Mouse (Mus musculus) heart, adult 2 months (tissue): ENCODE results near the gene Mogat2. TPM values are rescaled to one million over a fixed set of nuclear protein-coding genes. Genes with fewer than 3 reads are reported as not detected.
A peak's percentile ranks its signal among the peaks of the same experiment; 100 is the strongest.

Source experiments
- DNase-seq, 2 experiments: peaks; one replicate each; pipeline ENCODE4 v3.0.0; 2021
- H3K27ac ChIP-seq: fragments of 200-600 bp; 2 replicates; pipeline ENCODE4 v1.8.1; 2022
- H3K27me3 ChIP-seq: fragments of 200-500 bp; 2 replicates; pipeline ENCODE4 v1.6.1; 2012; ENCODE audit warnings: mild to moderate bottlenecking, low read length, inconsistent platforms, mixed read lengths; ENCODE audit not compliant: control insufficient read depth, insufficient read depth
- H3K36me3 ChIP-seq: fragments of 200-500 bp; 2 replicates; pipeline ENCODE4 v1.6.1; 2012; ENCODE audit warnings: low read length, inconsistent platforms; ENCODE audit not compliant: control insufficient read depth, insufficient read depth
- H3K4me1 ChIP-seq: fragments of 200-500 bp; 2 replicates; pipeline ENCODE4 v1.6.1; 2011; ENCODE audit warnings: low read length; ENCODE audit not compliant: control insufficient read depth, insufficient read depth
- H3K4me3 ChIP-seq: fragments of 200-600 bp; 2 replicates; pipeline ENCODE4 v1.8.1; 2022
- H3K79me2 ChIP-seq: fragments of 200-500 bp; replicated peaks from 2 replicates; pipeline ENCODE4 v1.6.1; 2012; ENCODE audit warnings: mild to moderate bottlenecking, inconsistent platforms, low read length, moderate library complexity, mixed read lengths; ENCODE audit not compliant: control insufficient read depth, insufficient read depth
- H3K9ac ChIP-seq: fragments of 200-500 bp; 2 replicates; pipeline ENCODE4 v1.6.1; 2012; ENCODE audit warnings: low read depth, mild to moderate bottlenecking, control low read depth, inconsistent platforms, low read length, mixed read lengths
- CTCF ChIP-seq: fragments of 200-600 bp; IDR thresholded peaks from 2 replicates; pipeline ENCODE4 v1.8.1; 2022; ENCODE audit warnings: antibody characterized with exemption, mild to moderate bottlenecking, moderate library complexity
- EP300 ChIP-seq: fragments of 200-500 bp; IDR thresholded peaks from 2 replicates; pipeline ENCODE4 v1.6.1; 2011; ENCODE audit warnings: low read depth, low read length, control low read depth; ENCODE audit not compliant: insufficient read depth
- POLR2A ChIP-seq: fragments of 200-500 bp; IDR thresholded peaks from 2 replicates; pipeline ENCODE4 v1.6.1; 2011; ENCODE audit warnings: mild to moderate bottlenecking, low read depth, low read length, control low read depth; ENCODE audit not compliant: insufficient read depth
- WGBS: fragments of 180-500 bp; shearing (Covaris S2); methylation state at CpG from one replicate; pipeline ENCODE4 v1.1.7; 2018; 5-methylcytosine and 5-hydroxymethylcytosine counted together
- intact Hi-C: fragments of 180-260 bp; cut with DNase I; formaldehyde crosslinking; loops from one replicate; pipeline ENCODE4 v1.15.1; 2025
- polyA plus RNA-seq: library from polyadenylated mRNA; depleted of rRNA; stranded (reverse); fragments of >200 nt; gene quantifications from 2 replicates; pipeline ENCODE4 v1.2.3, GENCODE M21; 2012
- total RNA-seq, 2 experiments: library from RNA; stranded (reverse); gene quantifications; 2 replicates each; pipeline ENCODE4 v1.2.3; 2021

Gene Mogat2
- total and polyA plus RNA-seq, 3 experiments: 0.47 TPM; not detected in 2

DNA sequence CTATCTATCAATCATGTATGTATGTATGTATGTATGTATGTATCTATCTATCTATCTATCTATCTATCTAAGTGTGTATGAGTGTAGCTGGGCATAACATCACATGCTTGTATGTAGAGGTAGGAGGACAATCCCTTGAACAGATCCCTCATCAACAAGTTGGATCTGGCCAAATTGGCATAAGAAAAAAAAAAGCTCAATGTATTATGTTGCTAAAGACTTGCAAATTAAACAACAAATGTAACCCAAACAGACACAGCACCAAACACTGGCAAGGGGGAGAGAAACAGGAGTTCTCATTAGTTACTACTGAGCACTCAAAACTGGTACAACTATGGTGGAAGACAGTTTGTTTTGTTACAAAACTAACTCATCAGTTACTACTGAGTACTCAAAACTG, 26.2 kb upstream of the Mogat2 start:
- Histone ChIP-seq H3K27ac (no peak overlapping the region), H3K4me1 (peaks cover 2% of the 10 kb centered on the region; the same call in 1 of the 2 replicates), H3K27me3 (no peaks in the 10 kb centered on the region; the same call in 1 of the 2 replicates), H3K9ac (no peak overlapping the region), H3K4me3 (no peak overlapping the region), H3K36me3 (no peaks in the 10 kb centered on the region), H3K79me2 (no peaks in the 10 kb centered on the region; the same call in 1 of the 2 replicates)
- DNase-seq: no peak
- intact Hi-C loops: no loop called here
- TF ChIP-seq CTCF (no peak), EP300 (no peak), POLR2A (no peak)

DNA sequence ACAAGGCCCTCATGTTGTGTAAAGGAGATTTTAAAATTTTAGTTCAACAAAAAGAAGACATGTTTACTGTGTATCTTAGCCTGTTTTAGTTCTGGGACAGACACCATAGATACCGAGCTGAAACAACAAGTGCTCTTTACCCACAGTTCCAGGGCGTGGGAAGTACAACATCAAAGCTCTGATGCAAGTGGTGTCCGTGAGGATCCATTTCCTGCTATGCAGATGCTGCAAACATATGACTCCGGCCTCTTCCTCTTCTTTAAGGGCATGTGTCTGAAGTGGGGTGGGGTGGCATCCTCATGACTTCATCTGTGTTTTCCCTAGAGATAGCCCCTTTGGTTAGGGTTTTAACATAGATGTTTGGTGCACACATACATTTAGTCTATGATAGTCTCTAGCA, 25.1 kb upstream of the Mogat2 start:
- H3K27ac ChIP-seq: no peak overlapping the region
- no peak for TF ChIP-seq CTCF
- no peak for TF ChIP-seq POLR2A
- no peak for TF ChIP-seq EP300
- WGBS: 48% methylated on average over 4 of the region's 4 CpGs
- H3K36me3 ChIP-seq: no peaks in the 10 kb centered on the region
- intact Hi-C loops: no loop called here
- H3K27me3 ChIP-seq: no peaks in the 10 kb centered on the region; the same call in 1 of the 2 replicates
- no peaks in the 10 kb centered on the region for H3K79me2 ChIP-seq
- H3K4me3 ChIP-seq: no peak overlapping the region
- no peak for DNase-seq
- H3K9ac ChIP-seq: no peak overlapping the region
- H3K4me1 ChIP-seq: no peaks in the 10 kb centered on the region; the same call in 1 of the 2 replicates

DNA sequence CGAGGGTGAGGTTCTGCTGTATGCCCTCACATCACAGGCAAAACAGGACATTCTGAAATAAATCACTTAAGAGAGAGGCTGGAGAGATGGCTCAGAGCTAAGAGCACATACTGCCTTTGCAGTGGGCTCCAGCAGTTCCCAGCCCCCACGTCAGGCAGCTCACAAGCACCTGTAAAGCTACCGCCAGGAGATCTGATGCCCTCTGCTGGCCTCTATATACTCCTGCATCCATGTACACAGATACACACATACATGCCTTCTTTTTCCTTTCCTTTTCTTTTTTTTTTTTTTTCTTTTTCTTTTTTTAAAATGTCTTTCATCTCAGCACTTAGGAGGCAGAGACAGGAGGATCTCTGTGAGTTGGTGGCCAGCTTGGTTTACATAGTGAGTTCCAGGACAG, 23.5 kb upstream of the Mogat2 start:
- Histone ChIP-seq H3K27ac (no peak overlapping the region), H3K79me2 (no peaks in the 10 kb centered on the region), H3K4me1 (no peaks in the 10 kb centered on the region), H3K27me3 (no peaks in the 10 kb centered on the region), H3K9ac (no peak overlapping the region), H3K4me3 (no peak overlapping the region), H3K36me3 (no peaks in the 10 kb centered on the region)
- DNase-seq: no peak
- TF ChIP-seq POLR2A: no peak
- peak; percentile 32; the same call in 1 of the 2 replicates for TF ChIP-seq CTCF
- intact Hi-C loops: no loop called here
- WGBS: 71% methylated on average over 3 of the region's 3 CpGs

DNA sequence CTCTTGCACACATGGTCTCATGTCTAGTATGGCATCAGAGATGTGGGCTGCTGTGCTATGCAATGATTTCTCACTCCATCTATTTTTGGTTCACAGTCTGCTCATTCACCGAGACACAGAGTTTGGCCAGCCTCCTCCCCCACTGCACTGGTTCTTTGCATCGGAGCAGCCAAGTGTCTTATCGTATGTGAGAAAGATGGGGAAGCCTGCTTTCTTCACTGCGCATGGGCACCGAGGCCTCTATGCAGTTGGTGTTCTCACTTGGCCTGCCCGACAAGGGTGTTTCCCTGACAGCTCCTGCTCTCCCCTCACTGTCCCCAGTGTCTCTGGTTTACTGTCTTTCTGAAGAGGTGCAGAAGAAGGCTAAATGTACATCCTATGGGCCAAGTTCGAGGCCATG, 16.6 kb upstream of the Mogat2 start:
- no peak for DNase-seq
- WGBS: 46% methylated on average over 7 of the region's 7 CpGs
- H3K27ac ChIP-seq: no peak overlapping the region
- H3K9ac ChIP-seq: no peak overlapping the region
- no peaks in the 10 kb centered on the region for H3K36me3 ChIP-seq
- intact Hi-C loops: no loop called here
- H3K4me1 ChIP-seq: no peaks in the 10 kb centered on the region
- H3K27me3 ChIP-seq: no peaks in the 10 kb centered on the region
- TF ChIP-seq CTCF (no peak), EP300 (no peak), POLR2A (no peak)
- H3K4me3 ChIP-seq: no peak overlapping the region
- H3K79me2 ChIP-seq: no peaks in the 10 kb centered on the region

DNA sequence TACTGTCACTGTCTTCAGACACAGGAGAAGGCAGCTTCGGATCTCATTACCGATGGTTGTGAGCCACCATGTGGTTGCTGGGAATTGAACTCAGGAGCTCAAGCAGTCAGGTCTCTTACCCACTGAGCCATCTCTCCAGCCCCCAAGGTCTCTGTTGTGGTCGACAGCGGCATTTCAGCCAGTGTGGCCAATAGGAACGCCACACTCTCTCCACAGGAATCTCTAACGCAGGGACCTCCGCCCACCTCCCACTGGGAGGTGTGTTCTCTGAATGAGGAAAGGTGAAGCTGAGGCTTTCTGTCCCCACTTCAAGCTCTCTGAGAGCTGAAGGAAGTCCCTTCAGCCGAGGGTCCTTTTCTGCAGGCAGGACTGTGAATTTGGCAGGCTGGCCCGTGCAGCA, 12.0 kb upstream of the Mogat2 start:
- H3K4me3 ChIP-seq: no peak overlapping the region
- H3K4me1 ChIP-seq: peaks cover 1% of the 10 kb centered on the region; the same call in 1 of the 2 replicates
- no peak overlapping the region for H3K9ac ChIP-seq
- TF ChIP-seq CTCF (no peak), EP300 (no peak), POLR2A (no peak)
- H3K27ac ChIP-seq: no peak overlapping the region
- no peak for DNase-seq
- H3K79me2 ChIP-seq: no peaks in the 10 kb centered on the region
- WGBS: 36% methylated on average over 9 of the region's 9 CpGs
- H3K27me3 ChIP-seq: peaks cover 4% of the 10 kb centered on the region
- H3K36me3 ChIP-seq: no peaks in the 10 kb centered on the region
- intact Hi-C loops: loop anchor here (5.0 kb wide), 1 partner anchor 143 kb away; no protein-coding TSS in a partner anchor

DNA sequence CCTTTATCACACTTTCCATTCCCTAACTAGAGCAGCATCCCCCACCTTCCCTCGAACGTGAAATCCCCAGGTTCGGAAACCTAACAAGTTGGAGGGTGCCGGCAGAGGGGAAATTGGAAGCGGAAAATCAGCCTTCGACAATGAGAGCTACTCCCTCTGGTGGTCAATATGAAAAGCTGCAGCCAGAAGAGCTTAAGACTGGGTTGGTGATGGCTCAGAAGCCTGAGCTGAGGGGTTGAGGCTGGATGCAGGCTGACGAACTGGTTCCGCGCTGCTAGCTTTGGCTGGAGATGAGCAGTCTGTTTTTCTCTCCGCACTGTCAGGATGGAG, 11.1 kb upstream of the Mogat2 start:
- intact Hi-C loops: no loop called here
- H3K36me3 ChIP-seq: no peaks in the 10 kb centered on the region
- no peak overlapping the region for H3K27ac ChIP-seq
- no peaks in the 10 kb centered on the region for H3K79me2 ChIP-seq
- H3K9ac ChIP-seq: no peak overlapping the region
- peaks cover 1% of the 10 kb centered on the region; the same call in 1 of the 2 replicates for H3K4me1 ChIP-seq
- H3K27me3 ChIP-seq: peaks cover 4% of the 10 kb centered on the region
- under 1% methylated on average over 10 of the region's 10 CpGs for WGBS
- TF ChIP-seq EP300 (peak; percentile 50; the same call in 1 of the 2 replicates), POLR2A (no peak), CTCF (peak; percentile 96)
- DNase-seq: no peak
- peak overlapping the region; percentile 45 for H3K4me3 ChIP-seq
